13 mouse cellular contexts compared by ENCODE assay signal in the genomic region with DNA sequence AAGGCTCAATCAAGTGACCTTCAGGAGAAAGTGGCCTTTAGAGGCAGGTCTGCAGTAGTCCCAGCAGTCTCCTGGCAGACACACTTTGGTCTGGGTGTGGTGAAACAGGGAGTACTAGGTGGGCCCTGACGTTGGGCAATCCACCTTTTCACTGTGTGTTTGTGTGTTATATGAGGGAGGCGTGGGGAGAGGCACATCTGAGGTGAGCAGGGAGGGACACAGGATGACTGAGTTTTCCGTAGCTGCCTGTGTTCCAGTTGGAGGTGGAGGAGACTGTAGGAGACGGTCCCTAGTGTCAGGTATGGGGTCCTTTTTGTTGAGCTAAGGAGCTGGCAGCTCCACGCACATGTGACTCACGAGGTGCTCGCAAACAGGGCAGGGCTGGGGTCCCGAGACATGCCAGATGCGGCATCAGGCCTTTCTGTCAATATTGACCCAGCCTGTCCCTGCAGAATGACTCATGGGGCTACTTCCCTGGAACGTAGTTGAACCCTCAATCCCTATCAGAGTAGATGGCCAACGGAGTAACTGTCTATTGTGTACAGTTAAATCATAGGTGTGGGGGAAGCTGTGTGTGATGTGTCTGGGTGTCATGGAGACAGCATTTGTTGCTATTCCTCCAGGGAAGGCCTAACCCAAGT. TPM values are rescaled to one million over a fixed set of nuclear protein-coding genes. Genes with fewer than 3 reads are reported as not detected.
DNase-seq lines count a peak whose midpoint lies in the region; ATAC-seq and TF ChIP-seq lines count a peak whose summit lies in the region.
"Had no signal": no experiment of that assay in that cellular context is flagged by ENCODE, and none has a peak within 500 bp of the region (broad histone marks: within the 10 kb centered on the region; RNA-seq: fewer than 3 reads in every experiment).

No protein-coding gene starts in this region.

- H3K4me1 ChIP-seq in kidney, adult 2 months (ENCODE audit: control insufficient read depth, insufficient read depth, low read length) = no peaks in the 10 kb centered on the region

- DNase-seq in kidney, adult 2 months = no peak
- DNase-seq in kidney, postnatal 4 days = no peak
- DNase-seq in 3134 (ENCODE audit: extremely low read depth, insufficient read length, low spot score) = peak; percentile 64
- DNase-seq in large intestine, adult 2 months (ENCODE audit: low read depth, low spot score) = peak; percentile 81
- no peak for DNase-seq in right cerebral cortex, postnatal 4 days

- TF ChIP-seq POLR2A in kidney, adult 2 months (IDR thresholded peaks at IDR 0.05; ENCODE audit: low read depth, low read length) = no peak

- TF ChIP-seq CTCF in kidney, adult 2 months (conservative IDR thresholded peaks at IDR 0.05; ENCODE audit: insufficient read depth, insufficient read length, low read depth, low read length) = no peak
- TF ChIP-seq CTCF in C2C12 (IDR thresholded peaks at IDR 0.05; ENCODE audit: control insufficient read depth, insufficient read depth, insufficient read length) = no peak

- peaks cover 29% of the 10 kb centered on the region for H3K79me3 ChIP-seq in C2C12 (ENCODE audit: low read depth)

- H3K27ac ChIP-seq in kidney, adult 2 months (ENCODE audit: insufficient read depth, low read depth, low read length) = no peak overlapping the region
- H3K27ac ChIP-seq: embryonic facial prominence, embryonic 13.5 days; heart, embryonic 15.5 days had no signal

- ATAC-seq in erythroid progenitor cell, adult 5-6 weeks (replicated peaks; ENCODE audit: low FRiP score, poor library complexity, severe bottlenecking) = no peak

- H3K4me3 ChIP-seq in kidney, adult 2 months (ENCODE audit: insufficient read depth, low read depth, low read length) = 0 out of 2 replicates have a peak overlapping the region, but pooled peaks have one; percentile 2
- H3K4me3 ChIP-seq in C2C12 (ENCODE audit: insufficient read depth, poor library complexity, severe bottlenecking) = peak overlapping the region; percentile 87
- H3K4me3 ChIP-seq: embryonic facial prominence, embryonic 13.5 days; heart, embryonic 15.5 days had no signal

- WGBS in kidney, adult 2 months = 76% methylated on average over 11 of the region's 11 CpGs
- 8% methylated on average over 11 of the region's 11 CpGs for WGBS in large intestine, adult 2 months

- H3K27me3 ChIP-seq in kidney, adult 2 months (replicated peaks; ENCODE audit: control insufficient read depth, insufficient read depth, low read length) = no peaks in the 10 kb centered on the region
- H3K27me3 ChIP-seq in C2C12 (ENCODE audit: control insufficient read depth, insufficient read depth, insufficient read length) = no peaks in the 10 kb centered on the region
- H3K27me3 ChIP-seq: embryonic facial prominence, embryonic 13.5 days; heart, embryonic 15.5 days had no signal

- peak overlapping the region; percentile 95 for H3ac ChIP-seq in C2C12 (ENCODE audit: control insufficient read depth, insufficient read length, low read depth)

- H3K79me2 ChIP-seq in C2C12 (ENCODE audit: control insufficient read depth, insufficient read depth) = peaks cover 41% of the 10 kb centered on the region

- no peaks in the 10 kb centered on the region for H3K36me3 ChIP-seq in kidney, adult 2 months (ENCODE audit: control insufficient read depth, insufficient read depth, low read length)
- peaks cover 43% of the 10 kb centered on the region for H3K36me3 ChIP-seq in C2C12 (ENCODE audit: control insufficient read depth, insufficient read depth)
- H3K36me3 ChIP-seq: embryonic facial prominence, embryonic 13.5 days; G1E; heart, embryonic 15.5 days had no signal

TF ChIP-seq in C2C12, 6 proteins besides CTCF, POLR2A, EP300 and RAD21:
- TF ChIP-seq FOSL1 (IDR thresholded peaks at IDR 0.05; ENCODE audit: insufficient read depth, low read length, poor library complexity, severe bottlenecking) = no peak
- TF ChIP-seq MAX (IDR thresholded peaks at IDR 0.05) = peak; percentile 33
- TF ChIP-seq CEBPB (IDR thresholded peaks at IDR 0.05; ENCODE audit: low read depth) = peak; percentile 23
- no peak for TF ChIP-seq MYOD1 (IDR thresholded peaks at IDR 0.05; ENCODE audit: control insufficient read depth, insufficient read length, low read depth)
- TF ChIP-seq MYOG (IDR thresholded peaks at IDR 0.05; ENCODE audit: control insufficient read depth, extremely low read depth, insufficient read length) = no peak
- TF ChIP-seq USF1 (IDR thresholded peaks at IDR 0.05; ENCODE audit: low read depth) = peak; percentile 38

RNA-seq across cellular contexts. Expression of a gene that starts 2.0 kb away (rescaled TPM):
- polyA plus RNA-seq in kidney, adult 2 months (2012; rRNA removed) = 95.8 and 129 TPM in 2 replicates
- 4,076 TPM for polyA plus RNA-seq in C2C12 (2012; fragmentation: generic; extraction: Trizol)
- polyA plus RNA-seq in large intestine, adult 2 months (2012; rRNA removed) = 345 and 383 TPM in 2 replicates
- total RNA-seq in erythroid progenitor cell, adult 5-6 weeks (2015; ENCODE audit: low replicate concordance) = 132 and 138 TPM in 2 replicates
- total RNA-seq in erythroid progenitor cell, adult 5-6 weeks (2017; ENCODE audit: low replicate concordance) = 41.6 and 73.8 TPM in 2 replicates
- total RNA-seq: G1E had no signal
- polyA plus RNA-seq: G1E had no signal

RNA-seq across cellular contexts. Expression of a gene that starts 6.4 kb away (rescaled TPM):
- polyA plus RNA-seq in kidney, adult 2 months (2012; rRNA removed) = not detected in 2 replicates
- polyA plus RNA-seq in C2C12 (2012; fragmentation: generic; extraction: Trizol) = 0.43 TPM
- polyA plus RNA-seq in large intestine, adult 2 months (2012; rRNA removed) = not detected in 2 replicates
- total RNA-seq in erythroid progenitor cell, adult 5-6 weeks (2015; ENCODE audit: low replicate concordance) = not detected in 2 replicates
- total RNA-seq in erythroid progenitor cell, adult 5-6 weeks (2017; ENCODE audit: low replicate concordance) = not detected in 2 replicates
- total RNA-seq: adrenal gland, adult 8-10 months; G1E; left cerebral cortex, postnatal 10 days had no signal
- polyA plus RNA-seq: embryonic facial prominence, embryonic 13.5 days; G1E; heart, embryonic 15.5 days; testis, adult 2 months had no signal

RNA-seq across cellular contexts. Expression of a gene that starts 11.2 kb away (rescaled TPM):
- 10.3 and 16.9 TPM in 2 replicates for polyA plus RNA-seq in kidney, adult 2 months (2012; rRNA removed)
- 11,980 TPM for polyA plus RNA-seq in C2C12 (2012; fragmentation: generic; extraction: Trizol)
- 8.3 and 8.7 TPM in 2 replicates for polyA plus RNA-seq in large intestine, adult 2 months (2012; rRNA removed)
- total RNA-seq in erythroid progenitor cell, adult 5-6 weeks (2015; ENCODE audit: low replicate concordance) = 36.9 and 83.6 TPM in 2 replicates
- 29.4 and 37.4 TPM in 2 replicates for total RNA-seq in erythroid progenitor cell, adult 5-6 weeks (2017; ENCODE audit: low replicate concordance)
- total RNA-seq: G1E had no signal
- polyA plus RNA-seq: G1E had no signal

RNA-seq across cellular contexts. Expression of a gene that starts 13.0 kb away (rescaled TPM):
- polyA plus RNA-seq in kidney, adult 2 months (2012; rRNA removed) = not detected in 2 replicates
- 1.5 TPM for polyA plus RNA-seq in C2C12 (2012; fragmentation: generic; extraction: Trizol)
- polyA plus RNA-seq in large intestine, adult 2 months (2012; rRNA removed) = not detected in 2 replicates
- total RNA-seq in erythroid progenitor cell, adult 5-6 weeks (2015; ENCODE audit: low replicate concordance) = not detected in 2 replicates
- total RNA-seq in erythroid progenitor cell, adult 5-6 weeks (2017; ENCODE audit: low replicate concordance) = not detected in 2 replicates
- total RNA-seq: adrenal gland, adult 8-10 months; G1E; left cerebral cortex, postnatal 10 days had no signal
- polyA plus RNA-seq: embryonic facial prominence, embryonic 13.5 days; G1E; heart, embryonic 15.5 days; testis, adult 2 months had no signal

RNA-seq across cellular contexts. Expression of a gene that starts 24.7 kb away (rescaled TPM):
- not detected in 2 replicates for polyA plus RNA-seq in kidney, adult 2 months (2012; rRNA removed)
- not detected for polyA plus RNA-seq in C2C12 (2012; fragmentation: generic; extraction: Trizol)
- polyA plus RNA-seq in large intestine, adult 2 months (2012; rRNA removed) = not detected in 2 replicates
- total RNA-seq in erythroid progenitor cell, adult 5-6 weeks (2015; ENCODE audit: low replicate concordance) = not detected in 2 replicates
- total RNA-seq in erythroid progenitor cell, adult 5-6 weeks (2017; ENCODE audit: low replicate concordance) = not detected in 2 replicates
- total RNA-seq: adrenal gland, adult 8-10 months; G1E; left cerebral cortex, postnatal 10 days had no signal
- polyA plus RNA-seq: embryonic facial prominence, embryonic 13.5 days; G1E; heart, embryonic 15.5 days; testis, adult 2 months had no signal

Comparison
In these comparisons a context has a peak if more than half of its experiments do, and no peak if none do; other contexts are left out.
1. DNase-seq: peak in 3134 (single experiment) and large intestine, adult 2 months (single experiment); none in kidney, adult 2 months (single experiment), kidney, postnatal 4 days (0 of 2) and right cerebral cortex, postnatal 4 days (single experiment).
2. RNA of a gene that starts 2.0 kb away (polyA plus RNA-seq): 4,076 TPM in C2C12 (single experiment); 345 to 383 TPM in large intestine, adult 2 months and 95.8 to 129 TPM in kidney, adult 2 months; every median in the first group is over 10 times any median in the second.
3. RNA of a gene that starts 11.2 kb away (polyA plus RNA-seq): 11,980 TPM in C2C12 (single experiment); 10.3 to 16.9 TPM in kidney, adult 2 months and 8.3 to 8.7 TPM in large intestine, adult 2 months; every median in the first group is over 100 times any median in the second.